Mouse (Mus musculus): Measurements from ENCODE around the gene Gm45837. TPM values are rescaled to one million over a fixed set of nuclear protein-coding genes. Genes with fewer than 3 reads are reported as not detected.
A peak's percentile ranks its signal among the peaks of the same experiment; 100 is the strongest.

Gene Gm45837
- polyA plus RNA-seq, 1 experiment from 2014 or later, result 4.0 TPM

- peaks cover 12% of the 10 kb centered on the region for H3K27me3 ChIP-seq (ENCODE audit: control insufficient read depth, insufficient read depth, low read depth, low read length)
- no peak overlapping the region for H3K4me3 ChIP-seq (ENCODE audit: low read depth, low read length)
- H3K4me1 ChIP-seq (ENCODE audit: control insufficient read depth, low read depth, low read length), result no peaks in the 10 kb centered on the region; the same call in 1 of the 2 replicates
- H3K27ac ChIP-seq (ENCODE audit: low read length), result 0 out of 2 replicates have a peak overlapping the region, but pooled peaks have one; percentile 24
- H3K9me3 ChIP-seq (replicated peaks; ENCODE audit: control insufficient read depth, low read length), result no peaks in the 10 kb centered on the region
- H3K4me2 ChIP-seq (ENCODE audit: low read depth, low read length), result no peak overlapping the region
- no peak overlapping the region for H3K9ac ChIP-seq (ENCODE audit: low read depth, low read length)
- WGBS (ENCODE audit: insufficient replicate concordance), result 72% methylated on average over 4 of the region's 4 CpGs
- H3K36me3 ChIP-seq (ENCODE audit: control insufficient read depth, insufficient read depth), result no peaks in the 10 kb centered on the region
- ATAC-seq (ENCODE audit: low read depth), result no peak
These were observed 45.6 kb downstream of the Gm45837 start for GRCm38 (mm10) chr7:101456318-101456717.

DNA sequence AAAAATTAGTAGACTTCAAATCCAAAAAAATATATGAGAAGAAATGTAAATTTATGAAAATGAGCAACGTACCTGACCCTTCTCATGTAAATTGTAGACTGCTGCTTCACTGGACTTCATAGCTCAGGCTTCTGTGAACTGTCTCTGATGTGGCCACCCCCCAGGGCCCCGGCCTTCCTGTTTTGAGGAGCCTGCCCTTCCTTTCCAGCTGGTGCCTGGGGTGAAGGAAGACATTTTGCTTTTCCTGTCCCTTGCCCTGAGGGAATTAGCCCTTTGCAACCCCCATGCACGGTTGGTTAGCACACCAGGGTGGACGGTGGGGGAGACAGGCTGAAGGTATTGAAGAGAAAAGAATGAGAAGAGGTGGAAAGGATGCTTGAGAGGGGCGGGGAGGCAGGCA lies 46.1 kb downstream of the Gm45837 start:
- Histone ChIP-seq H3K4me2 (ENCODE audit: low read depth, low read length) (no peak overlapping the region), H3K27ac (ENCODE audit: low read length) (no peak overlapping the region), H3K9me3 (replicated peaks; ENCODE audit: control insufficient read depth, low read length) (no peaks in the 10 kb centered on the region), H3K27me3 (ENCODE audit: control insufficient read depth, insufficient read depth, low read depth, low read length) (peaks cover 8% of the 10 kb centered on the region), H3K4me3 (ENCODE audit: low read depth, low read length) (no peak overlapping the region), H3K4me1 (ENCODE audit: control insufficient read depth, low read depth, low read length) (no peaks in the 10 kb centered on the region; the same call in 1 of the 2 replicates), H3K9ac (ENCODE audit: low read depth, low read length) (no peak overlapping the region), H3K36me3 (ENCODE audit: control insufficient read depth, insufficient read depth) (no peaks in the 10 kb centered on the region)
- no peak for ATAC-seq (ENCODE audit: low read depth)
- 19% methylated on average over 5 of the region's 5 CpGs for WGBS (ENCODE audit: insufficient replicate concordance)

DNA sequence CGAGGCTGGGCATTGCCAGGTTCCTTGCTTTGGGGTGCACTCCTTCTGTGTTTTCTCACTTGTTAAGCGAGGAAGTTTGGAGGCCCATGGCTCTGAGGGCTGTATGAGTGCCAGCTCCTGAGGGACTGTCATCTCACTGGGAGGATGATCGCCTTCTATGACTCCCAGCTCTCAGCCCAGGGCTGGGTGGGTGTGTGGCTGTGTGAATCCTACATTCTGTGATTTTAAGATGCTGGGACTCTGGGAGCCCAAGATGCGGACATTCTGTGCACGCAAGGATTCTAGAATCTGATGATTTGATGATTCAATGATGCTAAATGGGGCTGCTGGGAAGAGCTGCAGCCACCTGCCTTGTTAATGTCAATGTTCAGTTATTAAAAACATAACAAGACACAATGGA lies 46.6 kb downstream of the Gm45837 start:
- no peaks in the 10 kb centered on the region; the same call in 1 of the 2 replicates for H3K4me1 ChIP-seq (ENCODE audit: control insufficient read depth, low read depth, low read length)
- H3K4me3 ChIP-seq (ENCODE audit: low read depth, low read length), result no peak overlapping the region
- no peaks in the 10 kb centered on the region for H3K36me3 ChIP-seq (ENCODE audit: control insufficient read depth, insufficient read depth)
- H3K9me3 ChIP-seq (replicated peaks; ENCODE audit: control insufficient read depth, low read length), result no peaks in the 10 kb centered on the region
- no peak overlapping the region for H3K27ac ChIP-seq (ENCODE audit: low read length)
- peaks cover 3% of the 10 kb centered on the region for H3K27me3 ChIP-seq (ENCODE audit: control insufficient read depth, insufficient read depth, low read depth, low read length)
- no peak overlapping the region for H3K4me2 ChIP-seq (ENCODE audit: low read depth, low read length)
- no peak overlapping the region for H3K9ac ChIP-seq (ENCODE audit: low read depth, low read length)
- WGBS (ENCODE audit: insufficient replicate concordance), result 59% methylated on average over 5 of the region's 5 CpGs
- ATAC-seq (ENCODE audit: low read depth), result no peak

- Histone ChIP-seq H3K36me3 (ENCODE audit: control insufficient read depth, insufficient read depth) (no peaks in the 10 kb centered on the region), H3K27me3 (ENCODE audit: control insufficient read depth, insufficient read depth, low read depth, low read length) (no peaks in the 10 kb centered on the region), H3K9me3 (replicated peaks; ENCODE audit: control insufficient read depth, low read length) (no peaks in the 10 kb centered on the region), H3K4me3 (ENCODE audit: low read depth, low read length) (no peak overlapping the region), H3K4me1 (ENCODE audit: control insufficient read depth, low read depth, low read length) (no peaks in the 10 kb centered on the region; the same call in 1 of the 2 replicates), H3K4me2 (ENCODE audit: low read depth, low read length) (no peak overlapping the region), H3K9ac (ENCODE audit: low read depth, low read length) (no peak overlapping the region), H3K27ac (ENCODE audit: low read length) (no peak overlapping the region)
- 22% methylated on average over 8 of the region's 8 CpGs for WGBS (ENCODE audit: insufficient replicate concordance)
- no peak for ATAC-seq (ENCODE audit: low read depth)
These were observed 47.1 kb downstream of the Gm45837 start for GRCm38 (mm10) chr7:101457801-101458200.

DNA sequence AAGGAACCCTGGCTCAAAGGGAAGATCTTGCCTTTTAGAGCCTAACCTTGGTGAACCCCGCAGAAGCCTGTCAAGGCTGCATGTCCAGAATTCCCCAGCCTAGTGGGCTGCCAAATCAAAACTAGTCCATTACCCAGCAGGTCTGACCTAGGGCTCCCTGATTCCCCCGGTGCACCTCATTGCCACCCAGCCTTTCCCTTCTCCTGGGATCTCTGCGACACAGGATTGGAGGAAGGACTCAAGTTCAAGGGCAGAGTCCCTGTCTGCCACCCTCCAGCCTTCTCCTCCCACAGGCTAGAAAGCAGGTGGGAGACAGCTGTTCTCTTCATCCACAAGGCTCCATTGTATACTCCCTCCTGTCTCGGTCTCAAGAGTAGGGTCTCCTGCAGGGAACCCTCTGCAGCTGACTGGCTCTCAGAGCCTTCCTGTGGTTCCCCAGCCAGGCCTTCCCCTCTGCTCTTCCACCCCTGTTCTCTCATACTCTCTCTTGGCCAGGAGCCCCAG lies 47.6 kb downstream of the Gm45837 start:
- Histone ChIP-seq H3K4me3 (ENCODE audit: low read depth, low read length) (no peak overlapping the region), H3K27ac (ENCODE audit: low read length) (no peak overlapping the region), H3K36me3 (ENCODE audit: control insufficient read depth, insufficient read depth) (no peaks in the 10 kb centered on the region), H3K4me1 (ENCODE audit: control insufficient read depth, low read depth, low read length) (no peaks in the 10 kb centered on the region; the same call in 1 of the 2 replicates), H3K4me2 (ENCODE audit: low read depth, low read length) (no peak overlapping the region), H3K27me3 (ENCODE audit: control insufficient read depth, insufficient read depth, low read depth, low read length) (no peaks in the 10 kb centered on the region), H3K9me3 (replicated peaks; ENCODE audit: control insufficient read depth, low read length) (no peaks in the 10 kb centered on the region), H3K9ac (ENCODE audit: low read depth, low read length) (no peak overlapping the region)
- no peak for ATAC-seq (ENCODE audit: low read depth)
- 61% methylated on average over 4 of the region's 4 CpGs for WGBS (ENCODE audit: insufficient replicate concordance)

GRCm38 (mm10) chr7:101459305-101459813 lies 48.7 kb downstream of the Gm45837 start:
- no peaks in the 10 kb centered on the region for H3K36me3 ChIP-seq (ENCODE audit: control insufficient read depth, insufficient read depth)
- H3K4me2 ChIP-seq (ENCODE audit: low read depth, low read length), result no peak overlapping the region
- H3K4me1 ChIP-seq (ENCODE audit: control insufficient read depth, low read depth, low read length), result no peaks in the 10 kb centered on the region; the same call in 1 of the 2 replicates
- H3K4me3 ChIP-seq (ENCODE audit: low read depth, low read length), result no peak overlapping the region
- no peaks in the 10 kb centered on the region for H3K9me3 ChIP-seq (replicated peaks; ENCODE audit: control insufficient read depth, low read length)
- no peak overlapping the region for H3K27ac ChIP-seq (ENCODE audit: low read length)
- no peak overlapping the region for H3K9ac ChIP-seq (ENCODE audit: low read depth, low read length)
- no peaks in the 10 kb centered on the region for H3K27me3 ChIP-seq (ENCODE audit: control insufficient read depth, insufficient read depth, low read depth, low read length)
- no peak for ATAC-seq (ENCODE audit: low read depth)
- 49% methylated on average over 9 of the region's 9 CpGs for WGBS (ENCODE audit: insufficient replicate concordance)

GRCm38 (mm10) chr7:101459923-101460607 lies 49.4 kb downstream of the Gm45837 start:
- no peaks in the 10 kb centered on the region for H3K27me3 ChIP-seq (ENCODE audit: control insufficient read depth, insufficient read depth, low read depth, low read length)

GRCm38 (mm10) chr7:101460608-101460957 lies 49.9 kb downstream of the Gm45837 start:
- Histone ChIP-seq H3K27me3 (ENCODE audit: control insufficient read depth, insufficient read depth, low read depth, low read length) (no peaks in the 10 kb centered on the region), H3K4me2 (ENCODE audit: low read depth, low read length) (no peak overlapping the region), H3K27ac (ENCODE audit: low read length) (no peak overlapping the region), H3K9me3 (replicated peaks; ENCODE audit: control insufficient read depth, low read length) (no peaks in the 10 kb centered on the region), H3K36me3 (ENCODE audit: control insufficient read depth, insufficient read depth) (no peaks in the 10 kb centered on the region), H3K9ac (ENCODE audit: low read depth, low read length) (no peak overlapping the region), H3K4me1 (ENCODE audit: control insufficient read depth, low read depth, low read length) (peaks cover 6% of the 10 kb centered on the region), H3K4me3 (ENCODE audit: low read depth, low read length) (no peak overlapping the region)
- 53% methylated on average over 10 of the region's 10 CpGs for WGBS (ENCODE audit: insufficient replicate concordance)
- ATAC-seq (ENCODE audit: low read depth), result no peak

More at GRCm38 (mm10) chr7:101459923-101460607, 49.4 kb downstream of the Gm45837 start:
- Histone ChIP-seq H3K27ac (ENCODE audit: low read length) (no peak overlapping the region), H3K36me3 (ENCODE audit: control insufficient read depth, insufficient read depth) (no peaks in the 10 kb centered on the region), H3K4me1 (ENCODE audit: control insufficient read depth, low read depth, low read length) (peaks cover 3% of the 10 kb centered on the region), H3K9me3 (replicated peaks; ENCODE audit: control insufficient read depth, low read length) (no peaks in the 10 kb centered on the region), H3K4me2 (ENCODE audit: low read depth, low read length) (no peak overlapping the region), H3K9ac (ENCODE audit: low read depth, low read length) (no peak overlapping the region), H3K4me3 (ENCODE audit: low read depth, low read length) (no peak overlapping the region)
- WGBS (ENCODE audit: insufficient replicate concordance), result 33% methylated on average over 10 of the region's 10 CpGs
- ATAC-seq (ENCODE audit: low read depth), result no peak; the same call in 1 of the 2 replicates

DNA sequence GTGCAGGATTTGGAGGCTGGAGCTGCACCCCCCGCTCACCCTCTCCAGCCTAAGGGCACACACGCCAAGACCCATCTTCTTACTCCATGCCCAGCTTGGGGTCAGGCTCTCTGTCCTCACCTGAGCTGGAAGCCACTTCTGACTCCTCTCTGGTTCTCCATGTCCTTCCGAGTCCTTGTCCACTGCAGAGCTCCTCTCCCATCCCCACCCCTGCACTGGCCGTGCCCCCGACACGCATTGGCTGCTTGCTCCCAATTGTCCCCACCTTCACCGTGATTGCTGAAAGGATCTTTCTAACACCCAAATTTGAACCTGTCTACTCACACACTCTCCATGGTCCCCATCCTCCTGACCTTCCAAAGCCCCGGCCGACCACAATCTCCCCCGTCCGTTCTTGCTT lies 50.9 kb downstream of the Gm45837 start:
- 63% methylated on average over 11 of the region's 11 CpGs for WGBS (ENCODE audit: insufficient replicate concordance)
- Histone ChIP-seq H3K9ac (ENCODE audit: low read depth, low read length) (no peak overlapping the region), H3K27ac (ENCODE audit: low read length) (no peak overlapping the region), H3K36me3 (ENCODE audit: control insufficient read depth, insufficient read depth) (no peaks in the 10 kb centered on the region), H3K27me3 (ENCODE audit: control insufficient read depth, insufficient read depth, low read depth, low read length) (no peaks in the 10 kb centered on the region), H3K4me2 (ENCODE audit: low read depth, low read length) (no peak overlapping the region), H3K4me3 (ENCODE audit: low read depth, low read length) (no peak overlapping the region), H3K9me3 (replicated peaks; ENCODE audit: control insufficient read depth, low read length) (no peaks in the 10 kb centered on the region), H3K4me1 (ENCODE audit: control insufficient read depth, low read depth, low read length) (peaks cover 6% of the 10 kb centered on the region)
- no peak for ATAC-seq (ENCODE audit: low read depth)
